Mouse (Mus musculus): Measurements from ENCODE around the gene She.
"Not testable (repeated sequence)": the region's sequence is repeated elsewhere in the genome, so short reads cannot be mapped to it uniquely, and the experiment has no call there.

She gene

GRCm38 (mm10) chr3:89863276-89863675 lies 32.1 kb downstream of the She start:
- DNase-seq (ENCODE audit: low read depth, low spot score) = not testable (repeated sequence)

DNA sequence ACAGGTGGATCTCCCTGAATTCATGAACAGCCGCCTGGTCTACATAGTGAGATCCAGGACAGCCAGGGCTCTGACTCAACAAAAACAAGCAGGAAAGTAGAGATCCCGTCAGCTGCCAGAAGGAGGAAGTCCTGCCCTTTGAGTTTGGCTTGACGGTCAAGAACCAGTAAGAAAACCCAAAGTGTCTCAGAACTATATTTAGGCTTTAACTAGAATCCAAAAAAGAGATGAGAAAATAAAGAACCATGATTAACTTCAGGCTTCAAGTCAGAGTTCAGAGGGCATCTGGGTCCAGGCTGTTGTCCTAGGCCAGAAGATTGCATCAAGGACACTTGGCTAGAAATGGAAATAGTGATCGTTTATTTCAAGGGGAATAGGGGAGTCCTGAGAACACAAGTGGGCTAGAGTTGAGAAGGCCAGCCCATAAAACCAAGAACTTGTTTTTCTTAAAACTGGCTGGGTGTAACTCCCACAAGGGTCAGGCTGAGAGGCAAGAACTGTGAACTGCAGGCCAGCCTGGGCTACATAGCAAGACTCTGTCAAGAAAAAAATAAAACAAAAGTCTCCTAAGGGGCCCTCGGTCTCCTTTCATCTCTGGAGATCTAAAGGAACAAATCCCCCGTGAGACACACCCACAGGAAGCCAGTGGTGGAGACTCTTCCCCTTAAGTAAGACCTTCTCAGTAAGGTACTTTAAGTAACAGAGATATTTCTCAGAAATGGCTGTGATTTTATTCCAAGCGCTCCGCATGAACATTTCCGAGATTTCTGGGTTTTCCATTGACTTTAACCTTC lies 32.7 kb downstream of the She start:
- DNase-seq (ENCODE audit: low read depth, low spot score) = no peak

- DNase-seq (ENCODE audit: low read depth, low spot score) = no peak
Observed at GRCm38 (mm10) chr3:89865020-89865419, 33.9 kb downstream of the She start.

DNA sequence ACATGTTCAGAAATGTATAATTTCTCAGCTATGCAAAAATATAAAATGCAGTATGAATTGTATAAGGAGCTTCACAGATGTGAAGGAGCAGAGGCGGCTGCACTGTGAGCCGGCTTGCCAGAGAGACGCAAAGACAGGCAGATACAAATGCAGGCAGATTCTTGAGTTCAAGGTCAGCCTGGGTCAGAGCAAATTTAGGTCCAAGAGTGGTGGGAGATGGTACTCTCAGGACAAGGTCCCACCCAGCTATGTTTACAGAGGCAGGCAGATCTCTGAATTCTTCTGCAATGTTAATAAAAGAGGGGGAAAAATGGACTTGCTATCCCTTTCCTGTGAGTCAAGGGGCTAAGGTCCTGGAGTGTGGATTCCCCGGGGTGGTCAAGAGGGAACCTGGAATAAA lies 34.6 kb downstream of the She start:
- DNase-seq (ENCODE audit: low read depth, low spot score) = no peak

GRCm38 (mm10) chr3:89867651-89868050 lies 36.5 kb downstream of the She start:
- DNase-seq (ENCODE audit: low read depth, low spot score) = no peak

GRCm38 (mm10) chr3:89868357-89868756 lies 37.2 kb downstream of the She start:
- DNase-seq (ENCODE audit: low read depth, low spot score) = no peak

- DNase-seq (ENCODE audit: low read depth, low spot score) = no peak
Observed at GRCm38 (mm10) chr3:89868956-89869355, 37.8 kb downstream of the She start.

DNA sequence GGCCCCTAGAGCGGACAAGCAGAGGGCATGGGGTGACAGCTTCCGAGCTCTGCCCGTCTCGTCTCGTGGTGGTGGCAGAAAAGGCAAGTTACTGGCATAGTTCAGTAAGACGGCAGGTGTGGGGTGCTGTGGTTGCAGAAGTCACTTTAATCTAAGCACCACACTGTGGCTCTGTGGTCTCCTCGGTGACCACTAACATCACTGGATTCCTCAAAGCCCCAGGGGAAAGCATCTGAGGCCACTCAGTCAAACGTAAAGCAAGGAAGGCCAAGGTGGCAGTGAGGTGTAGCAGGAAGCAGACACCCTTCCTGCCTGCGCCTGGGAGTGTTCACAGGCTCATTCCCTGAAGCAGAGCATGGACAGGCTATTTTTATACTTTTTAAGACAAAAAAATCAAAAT lies 38.4 kb downstream of the She start:
- no peak for DNase-seq (ENCODE audit: low read depth, low spot score)

- DNase-seq (ENCODE audit: low read depth, low spot score) = no peak
Observed at GRCm38 (mm10) chr3:89870472-89871271, 39.5 kb downstream of the She start.

GRCm38 (mm10) chr3:89871339-89871914 lies 40.3 kb downstream of the She start:
- no peak for DNase-seq (ENCODE audit: low read depth, low spot score)

- no peak for DNase-seq (ENCODE audit: low read depth, low spot score)
Observed at GRCm38 (mm10) chr3:89872209-89872608, 41.0 kb downstream of the She start.

- no peak for DNase-seq (ENCODE audit: low read depth, low spot score)
Observed at GRCm38 (mm10) chr3:89872684-89873083, 41.5 kb downstream of the She start.

DNA sequence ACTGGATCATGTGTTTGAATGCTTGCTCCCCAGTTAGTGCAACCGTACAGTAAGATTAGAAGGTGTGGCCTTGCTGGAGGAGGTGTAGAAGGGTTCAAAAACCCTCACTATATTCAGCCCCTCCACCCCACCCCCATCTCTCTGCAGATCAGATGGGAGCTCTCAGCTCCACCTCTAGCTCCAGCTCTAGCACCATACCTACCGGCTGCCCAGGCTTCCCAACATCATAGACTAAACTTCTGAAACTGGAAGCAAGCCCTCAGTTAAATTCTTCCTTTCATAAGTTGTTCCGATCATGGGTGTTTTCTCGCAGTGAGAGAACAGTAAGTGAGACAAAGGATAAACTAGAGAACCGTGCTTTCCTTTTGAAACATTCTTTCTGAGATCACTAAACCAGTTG lies 42.9 kb downstream of the She start:
- DNase-seq (ENCODE audit: low read depth, low spot score) = no peak

GRCm38 (mm10) chr3:89875021-89875420 lies 43.9 kb downstream of the She start:
- DNase-seq (ENCODE audit: low read depth, low spot score) = no peak

GRCm38 (mm10) chr3:89875781-89876180 lies 44.6 kb downstream of the She start:
- no peak for DNase-seq (ENCODE audit: low read depth, low spot score)

DNA sequence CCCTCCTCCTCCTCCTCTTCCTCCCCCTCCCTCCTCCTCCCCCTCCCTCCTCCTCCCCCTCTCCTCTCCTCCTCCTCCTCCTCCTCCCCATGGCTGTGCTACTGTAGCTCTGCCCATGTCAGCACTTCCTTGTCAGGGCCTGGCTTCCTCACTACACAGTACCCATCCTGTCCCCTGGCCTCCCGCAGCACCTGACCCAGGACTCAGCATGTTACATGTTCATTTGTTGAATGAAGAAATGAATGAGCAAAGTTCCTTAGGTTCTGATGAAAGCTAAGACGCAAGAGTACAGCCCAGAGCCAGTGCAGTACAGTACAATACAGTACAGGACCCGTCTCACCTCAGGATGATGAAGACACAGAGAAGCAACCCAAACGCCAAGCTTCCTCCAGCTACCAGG lies 45.3 kb downstream of the She start:
- DNase-seq (ENCODE audit: low read depth, low spot score) = no peak

DNA sequence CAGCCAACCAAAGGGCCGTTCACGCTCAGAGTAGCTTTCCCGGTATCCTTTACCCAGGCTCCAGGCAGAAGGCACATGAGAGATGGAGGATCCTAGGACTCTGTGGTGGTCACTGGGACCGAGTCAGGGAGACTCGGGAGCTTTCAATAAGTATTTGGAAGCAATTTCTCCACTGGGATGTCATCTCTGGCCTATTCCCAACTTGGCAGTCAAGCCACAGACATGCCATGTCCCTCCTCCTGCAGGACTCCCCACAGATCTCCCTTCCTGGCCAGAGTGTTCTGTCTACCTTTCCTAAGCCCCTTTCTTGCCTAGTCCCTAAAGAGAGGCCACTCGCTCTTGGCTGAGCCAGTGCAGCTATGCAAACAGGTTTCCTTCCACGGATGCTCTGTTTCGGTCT lies 46.0 kb downstream of the She start:
- DNase-seq (ENCODE audit: low read depth, low spot score) = no peak

DNA sequence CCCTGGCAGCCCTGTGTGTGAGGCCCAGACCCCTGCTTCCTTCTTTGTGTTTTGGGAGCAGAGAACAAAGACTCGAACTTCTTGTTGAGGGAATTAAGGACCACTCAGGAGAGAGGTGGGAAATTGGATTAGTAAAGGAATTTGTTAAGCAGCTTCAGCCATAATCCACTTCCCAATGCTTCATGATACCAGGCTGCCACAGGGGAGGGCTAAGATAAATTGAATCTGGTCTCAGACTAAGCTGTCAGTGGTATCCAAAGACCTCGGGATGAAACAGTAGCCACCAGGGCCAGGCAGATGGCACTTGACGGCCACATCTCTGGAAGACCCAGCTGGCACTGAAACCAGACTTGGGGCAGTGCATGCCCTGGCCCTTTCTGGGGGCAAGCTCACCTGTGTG lies 47.3 kb downstream of the She start:
- DNase-seq (ENCODE audit: low read depth, low spot score) = no peak

- DNase-seq (ENCODE audit: low read depth, low spot score) = no peak
Observed at GRCm38 (mm10) chr3:89879326-89879725, 48.2 kb downstream of the She start.

- no peak for DNase-seq (ENCODE audit: low read depth, low spot score)
Observed at GRCm38 (mm10) chr3:89880036-89880851, 49.1 kb downstream of the She start.

- DNase-seq (ENCODE audit: low read depth, low spot score) = no peak
Observed at GRCm38 (mm10) chr3:89882556-89883181, 51.5 kb downstream of the She start.
